Mouse (Mus musculus): ENCODE measurements around the gene Ppm1l.

The Ppm1l gene

DNA sequence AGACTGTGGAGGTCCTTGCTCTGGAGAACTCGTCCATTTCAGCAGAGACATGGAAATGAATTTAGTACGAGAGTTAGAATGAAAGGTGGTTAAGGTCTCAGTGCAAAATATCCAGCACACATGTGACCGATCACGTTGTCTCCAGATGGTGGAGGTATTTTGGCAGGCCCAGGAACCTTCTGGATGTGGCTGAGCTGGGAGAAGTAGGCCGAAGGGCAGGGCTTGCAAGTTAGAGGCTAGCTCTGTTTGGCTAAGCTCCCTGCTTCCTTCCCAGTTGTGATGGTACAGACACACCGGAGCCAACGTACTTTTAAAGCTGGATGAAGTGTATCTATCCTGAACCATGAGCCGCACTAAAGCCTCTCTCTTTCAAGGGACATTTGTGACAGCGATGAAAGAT, 76.4 kb downstream of the Ppm1l start:
- Histone ChIP-seq H3K9me3 (ENCODE audit: low read length) (no peaks in the 10 kb centered on the region), H3K4me1 (replicated peaks; ENCODE audit: low read depth, low read length) (peaks cover 12% of the 10 kb centered on the region), H3K27me3 (ENCODE audit: insufficient read depth, low read length) (no peaks in the 10 kb centered on the region)

DNA sequence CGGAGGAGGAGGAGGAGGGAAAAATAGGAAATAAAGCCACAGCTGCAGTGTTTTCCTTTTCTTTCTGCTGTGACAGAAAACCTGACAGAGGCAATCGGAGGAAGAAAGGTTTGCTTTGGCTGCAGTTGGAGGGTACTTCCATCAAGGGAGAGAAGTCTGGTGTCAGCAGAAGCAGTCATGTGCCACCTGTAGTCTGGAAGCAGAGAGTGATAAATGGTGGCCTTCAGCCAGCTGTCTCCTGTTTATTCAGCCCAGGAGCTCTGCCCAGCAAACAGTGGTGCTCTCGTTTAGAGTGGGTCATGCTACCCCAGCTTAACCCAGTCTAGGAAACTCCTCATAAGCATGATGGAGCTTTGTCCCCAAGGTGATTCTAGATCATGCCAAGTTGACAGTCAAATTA, 77.3 kb downstream of the Ppm1l start:
- TF ChIP-seq NANOG (IDR thresholded peaks at IDR 0.05; ENCODE audit: borderline replicate concordance, low read length) (no peak), POU5F1 (IDR thresholded peaks at IDR 0.05; ENCODE audit: borderline replicate concordance, low read length) (no peak), CTCF (conservative IDR thresholded peaks at IDR 0.05; ENCODE audit: low read length) (no peak)
- peaks cover 17% of the 10 kb centered on the region for H3K4me1 ChIP-seq (replicated peaks; ENCODE audit: low read depth, low read length)
- H3K36me3 ChIP-seq (ENCODE audit: insufficient read depth, low read length): no peaks in the 10 kb centered on the region
- H3K4me3 ChIP-seq (replicated peaks; ENCODE audit: low read length): no peak overlapping the region
- no peaks in the 10 kb centered on the region for H3K27me3 ChIP-seq (ENCODE audit: insufficient read depth, low read length)
- no peaks in the 10 kb centered on the region for H3K9me3 ChIP-seq (ENCODE audit: low read length)

More for the DNA sequence above, 76.4 kb downstream of the Ppm1l start:
- TF ChIP-seq CTCF (conservative IDR thresholded peaks at IDR 0.05; ENCODE audit: low read length) (no peak), NANOG (IDR thresholded peaks at IDR 0.05; ENCODE audit: borderline replicate concordance, low read length) (no peak), POU5F1 (IDR thresholded peaks at IDR 0.05; ENCODE audit: borderline replicate concordance, low read length) (no peak)
- H3K4me3 ChIP-seq (replicated peaks; ENCODE audit: low read length): no peak overlapping the region
- no peaks in the 10 kb centered on the region for H3K36me3 ChIP-seq (ENCODE audit: insufficient read depth, low read length)

DNA sequence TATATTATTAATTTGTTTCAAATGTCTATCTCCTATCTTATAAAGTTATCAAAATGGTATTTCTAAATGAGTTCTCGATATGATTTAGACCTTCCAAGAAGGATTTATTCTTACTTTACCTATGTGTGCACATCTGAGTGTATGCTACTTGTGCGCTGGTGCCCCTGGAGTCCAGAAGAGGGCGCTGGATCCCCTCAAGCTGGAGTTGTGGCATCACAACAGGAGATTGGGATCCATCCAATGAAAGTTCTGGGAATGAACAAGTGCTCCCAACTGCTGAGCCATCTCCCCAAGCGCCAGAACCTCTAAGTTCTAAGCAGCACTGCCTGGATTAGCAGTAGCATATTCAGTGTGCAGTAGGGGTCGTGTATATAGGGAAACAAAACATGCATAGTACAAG, 78.4 kb downstream of the Ppm1l start:
- Histone ChIP-seq H3K36me3 (ENCODE audit: insufficient read depth, low read length) (no peaks in the 10 kb centered on the region), H3K9me3 (ENCODE audit: low read length) (no peaks in the 10 kb centered on the region), H3K4me1 (replicated peaks; ENCODE audit: low read depth, low read length) (peaks cover 18% of the 10 kb centered on the region), H3K27me3 (ENCODE audit: insufficient read depth, low read length) (no peaks in the 10 kb centered on the region), H3K4me3 (replicated peaks; ENCODE audit: low read length) (no peak overlapping the region)
- TF ChIP-seq POU5F1 (IDR thresholded peaks at IDR 0.05; ENCODE audit: borderline replicate concordance, low read length): no peak
- peak; percentile 50; the same call in 1 of the 2 replicates for TF ChIP-seq CTCF (conservative IDR thresholded peaks at IDR 0.05; ENCODE audit: low read length)

DNA sequence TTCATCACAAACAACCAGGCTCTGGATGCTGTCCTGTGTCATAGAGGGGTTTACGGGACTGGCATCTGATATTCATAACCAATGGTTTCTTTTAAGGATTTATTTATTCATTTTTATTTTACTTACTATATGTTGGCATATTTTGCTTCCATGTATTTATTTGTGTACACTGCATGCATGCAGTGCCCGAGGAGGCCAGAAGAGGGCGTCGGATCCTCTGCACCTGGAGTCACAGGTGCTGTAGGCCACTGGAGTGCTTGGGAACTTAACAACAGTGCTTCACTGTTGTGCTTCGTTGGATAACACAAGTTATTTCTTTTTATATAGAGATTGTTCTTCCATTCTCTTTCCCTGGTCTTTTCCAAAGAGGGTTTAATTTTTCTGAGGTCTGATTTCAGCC, 81.1 kb downstream of the Ppm1l start:
- Histone ChIP-seq H3K9me3 (ENCODE audit: low read length) (no peaks in the 10 kb centered on the region), H3K36me3 (ENCODE audit: insufficient read depth, low read length) (no peaks in the 10 kb centered on the region), H3K4me1 (replicated peaks; ENCODE audit: low read depth, low read length) (peaks cover 14% of the 10 kb centered on the region), H3K4me3 (replicated peaks; ENCODE audit: low read length) (no peak overlapping the region), H3K27me3 (ENCODE audit: insufficient read depth, low read length) (no peaks in the 10 kb centered on the region)
- peak; percentile 97 for TF ChIP-seq CTCF (conservative IDR thresholded peaks at IDR 0.05; ENCODE audit: low read length)
- no peak for TF ChIP-seq POU5F1 (IDR thresholded peaks at IDR 0.05; ENCODE audit: borderline replicate concordance, low read length)
- TF ChIP-seq NANOG (IDR thresholded peaks at IDR 0.05; ENCODE audit: borderline replicate concordance, low read length): no peak

DNA sequence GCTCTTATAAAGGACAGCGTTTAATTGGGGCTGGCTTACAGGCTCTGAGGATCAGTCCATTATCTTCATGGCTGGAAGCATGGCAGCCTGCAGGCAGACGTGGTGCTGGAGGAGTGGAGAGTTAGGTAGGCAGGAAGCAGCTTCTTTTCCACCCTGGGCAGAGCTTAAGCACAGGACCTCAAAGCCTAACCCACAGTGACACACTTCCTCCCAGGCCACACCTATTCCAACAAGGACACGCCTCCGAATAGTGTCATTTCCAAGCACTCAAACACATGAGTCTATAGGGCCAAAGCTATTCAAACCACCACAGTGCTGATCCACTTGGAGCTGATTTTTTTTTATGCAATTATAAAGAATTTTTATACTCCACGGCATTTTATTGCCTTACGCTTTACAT, 82.7 kb downstream of the Ppm1l start:
- TF ChIP-seq CTCF (conservative IDR thresholded peaks at IDR 0.05; ENCODE audit: low read length): no peak
- TF ChIP-seq NANOG (IDR thresholded peaks at IDR 0.05; ENCODE audit: borderline replicate concordance, low read length): no peak
- no peak for TF ChIP-seq POU5F1 (IDR thresholded peaks at IDR 0.05; ENCODE audit: borderline replicate concordance, low read length)
- peaks cover 10% of the 10 kb centered on the region; the same call in 1 of the 2 replicates for H3K4me1 ChIP-seq (replicated peaks; ENCODE audit: low read depth, low read length)
- H3K27me3 ChIP-seq (ENCODE audit: insufficient read depth, low read length): no peaks in the 10 kb centered on the region
- no peaks in the 10 kb centered on the region for H3K9me3 ChIP-seq (ENCODE audit: low read length)
- no peaks in the 10 kb centered on the region for H3K36me3 ChIP-seq (ENCODE audit: insufficient read depth, low read length)
- no peak overlapping the region for H3K4me3 ChIP-seq (replicated peaks; ENCODE audit: low read length)

DNA sequence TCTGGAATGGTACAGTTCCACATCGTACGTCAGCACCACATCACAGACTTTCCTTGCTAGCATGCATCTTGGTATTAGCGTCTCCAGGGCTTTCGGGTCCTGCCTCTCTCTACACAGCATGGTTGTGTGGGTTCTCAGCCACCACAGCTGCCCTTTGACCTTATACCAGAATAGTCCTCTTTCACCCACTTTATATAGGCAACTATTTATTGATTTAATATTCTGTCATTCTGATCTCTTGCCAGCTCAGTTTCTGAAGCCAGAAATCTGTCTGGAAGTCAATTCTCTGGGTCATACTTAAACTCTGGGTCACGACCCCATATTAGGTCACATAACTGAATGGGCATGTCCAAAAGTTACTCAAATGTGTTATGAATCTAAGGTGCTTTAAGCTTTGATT, 86.5 kb downstream of the Ppm1l start:
- no peak overlapping the region for H3K4me3 ChIP-seq (replicated peaks; ENCODE audit: low read length)
- no peak for TF ChIP-seq CTCF (conservative IDR thresholded peaks at IDR 0.05; ENCODE audit: low read length)
- no peak for TF ChIP-seq NANOG (IDR thresholded peaks at IDR 0.05; ENCODE audit: borderline replicate concordance, low read length)
- no peak for TF ChIP-seq POU5F1 (IDR thresholded peaks at IDR 0.05; ENCODE audit: borderline replicate concordance, low read length)
- H3K27me3 ChIP-seq (ENCODE audit: insufficient read depth, low read length): no peaks in the 10 kb centered on the region
- H3K9me3 ChIP-seq (ENCODE audit: low read length): no peaks in the 10 kb centered on the region
- no peaks in the 10 kb centered on the region for H3K36me3 ChIP-seq (ENCODE audit: insufficient read depth, low read length)
- peaks cover 16% of the 10 kb centered on the region for H3K4me1 ChIP-seq (replicated peaks; ENCODE audit: low read depth, low read length)

DNA sequence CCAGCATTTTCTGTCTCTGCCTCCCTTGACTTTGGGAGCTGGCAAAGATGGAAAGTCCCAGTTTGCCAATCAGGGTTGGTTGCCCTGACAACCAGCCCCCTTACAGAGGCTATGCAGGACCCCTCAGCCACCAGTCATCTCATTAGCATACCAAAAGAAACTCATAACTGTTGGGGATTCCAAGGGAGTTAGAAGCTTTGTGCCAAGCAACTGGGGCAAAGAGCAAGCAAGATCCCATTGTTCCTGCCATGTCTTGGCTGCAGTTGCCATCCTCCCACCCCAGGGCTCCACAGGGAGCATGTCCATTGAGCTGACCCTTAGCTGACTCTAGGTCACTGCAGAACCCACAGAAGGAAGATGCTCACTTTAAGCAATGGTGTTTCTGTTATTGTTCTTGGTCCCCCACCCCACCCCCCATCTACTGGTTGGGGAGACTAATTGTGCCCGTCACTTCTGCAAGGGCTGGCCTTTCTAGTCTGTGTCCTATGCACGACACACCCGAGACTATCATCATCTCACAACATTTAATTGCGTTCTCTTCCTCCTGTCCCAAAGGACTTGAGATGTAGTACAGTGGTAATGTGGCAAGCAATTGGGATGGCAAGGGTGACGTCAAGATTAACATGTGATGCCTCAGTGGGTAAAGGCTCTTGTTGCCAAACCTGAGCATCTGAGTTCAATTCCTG, 89.7 kb downstream of the Ppm1l start:
- no peaks in the 10 kb centered on the region for H3K9me3 ChIP-seq (ENCODE audit: low read length)
- H3K4me3 ChIP-seq (replicated peaks; ENCODE audit: low read length): no peak overlapping the region
- no peaks in the 10 kb centered on the region for H3K27me3 ChIP-seq (ENCODE audit: insufficient read depth, low read length)
- TF ChIP-seq CTCF (conservative IDR thresholded peaks at IDR 0.05; ENCODE audit: low read length) (no peak), NANOG (IDR thresholded peaks at IDR 0.05; ENCODE audit: borderline replicate concordance, low read length) (no peak), POU5F1 (IDR thresholded peaks at IDR 0.05; ENCODE audit: borderline replicate concordance, low read length) (no peak)
- no peaks in the 10 kb centered on the region for H3K36me3 ChIP-seq (ENCODE audit: insufficient read depth, low read length)
- peaks cover 7% of the 10 kb centered on the region for H3K4me1 ChIP-seq (replicated peaks; ENCODE audit: low read depth, low read length)

DNA sequence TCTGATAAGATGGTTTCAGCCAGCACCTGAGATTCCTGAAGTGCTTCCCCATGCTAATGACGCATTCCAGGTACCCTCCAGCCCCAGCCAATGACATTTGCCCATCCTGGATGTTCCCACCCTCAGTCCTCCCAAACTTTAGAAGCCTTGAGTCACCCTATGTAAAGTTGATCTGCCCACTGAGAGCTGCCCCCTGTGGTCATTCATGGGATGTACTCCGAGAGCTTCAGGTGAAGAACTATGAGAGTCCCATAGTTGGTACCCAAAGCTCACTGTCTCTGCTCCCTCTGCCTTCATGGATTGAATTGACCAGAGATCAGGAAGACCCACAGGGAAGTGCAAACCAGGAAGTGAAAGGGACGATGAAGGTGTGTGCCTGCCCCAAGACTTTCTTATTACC, 91.4 kb downstream of the Ppm1l start:
- no peaks in the 10 kb centered on the region for H3K36me3 ChIP-seq (ENCODE audit: insufficient read depth, low read length)
- TF ChIP-seq CTCF (conservative IDR thresholded peaks at IDR 0.05; ENCODE audit: low read length): no peak; the same call in 1 of the 2 replicates
- TF ChIP-seq NANOG (IDR thresholded peaks at IDR 0.05; ENCODE audit: borderline replicate concordance, low read length): no peak
- no peak for TF ChIP-seq POU5F1 (IDR thresholded peaks at IDR 0.05; ENCODE audit: borderline replicate concordance, low read length)
- no peak overlapping the region for H3K4me3 ChIP-seq (replicated peaks; ENCODE audit: low read length)

DNA sequence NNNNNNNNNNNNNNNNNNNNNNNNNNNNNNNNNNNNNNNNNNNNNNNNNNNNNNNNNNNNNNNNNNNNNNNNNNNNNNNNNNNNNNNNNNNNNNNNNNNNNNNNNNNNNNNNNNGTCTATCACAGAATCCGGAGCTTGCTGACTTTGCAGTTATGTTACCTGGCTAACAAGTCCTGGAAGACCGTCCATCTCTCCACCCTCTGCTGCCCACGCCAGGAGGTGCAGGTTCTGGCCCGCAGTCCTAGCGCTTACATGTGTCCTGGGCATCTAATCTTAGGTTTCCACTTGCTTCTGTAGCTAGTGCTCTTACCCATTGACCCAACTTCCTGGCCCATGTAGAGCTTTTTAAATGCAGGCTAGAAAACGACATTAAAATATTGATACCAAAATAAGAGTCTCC, 99.5 kb downstream of the Ppm1l start:
- H3K36me3 ChIP-seq (ENCODE audit: insufficient read depth, low read length): no peaks in the 10 kb centered on the region
- TF ChIP-seq POU5F1 (IDR thresholded peaks at IDR 0.05; ENCODE audit: borderline replicate concordance, low read length) (no peak), CTCF (conservative IDR thresholded peaks at IDR 0.05; ENCODE audit: low read length) (no peak), NANOG (IDR thresholded peaks at IDR 0.05; ENCODE audit: borderline replicate concordance, low read length) (no peak)
- H3K4me1 ChIP-seq (replicated peaks; ENCODE audit: low read depth, low read length): no peaks in the 10 kb centered on the region
- H3K9me3 ChIP-seq (ENCODE audit: low read length): no peaks in the 10 kb centered on the region
- H3K27me3 ChIP-seq (ENCODE audit: insufficient read depth, low read length): no peaks in the 10 kb centered on the region
- H3K4me3 ChIP-seq (replicated peaks; ENCODE audit: low read length): no peak overlapping the region

More for the DNA sequence above, 91.4 kb downstream of the Ppm1l start:
- peaks cover 7% of the 10 kb centered on the region for H3K4me1 ChIP-seq (replicated peaks; ENCODE audit: low read depth, low read length)
- H3K9me3 ChIP-seq (ENCODE audit: low read length): no peaks in the 10 kb centered on the region
- no peaks in the 10 kb centered on the region for H3K27me3 ChIP-seq (ENCODE audit: insufficient read depth, low read length)
